Mouse (Mus musculus): ENCODE measurements at regions not wholly inside any gene's neighbourhood (a gene's known extent, or its start where the extent isn't known, plus 50 kb on each side); places are given as distances from the start of the nearest gene placed in this dataset.

DNA sequence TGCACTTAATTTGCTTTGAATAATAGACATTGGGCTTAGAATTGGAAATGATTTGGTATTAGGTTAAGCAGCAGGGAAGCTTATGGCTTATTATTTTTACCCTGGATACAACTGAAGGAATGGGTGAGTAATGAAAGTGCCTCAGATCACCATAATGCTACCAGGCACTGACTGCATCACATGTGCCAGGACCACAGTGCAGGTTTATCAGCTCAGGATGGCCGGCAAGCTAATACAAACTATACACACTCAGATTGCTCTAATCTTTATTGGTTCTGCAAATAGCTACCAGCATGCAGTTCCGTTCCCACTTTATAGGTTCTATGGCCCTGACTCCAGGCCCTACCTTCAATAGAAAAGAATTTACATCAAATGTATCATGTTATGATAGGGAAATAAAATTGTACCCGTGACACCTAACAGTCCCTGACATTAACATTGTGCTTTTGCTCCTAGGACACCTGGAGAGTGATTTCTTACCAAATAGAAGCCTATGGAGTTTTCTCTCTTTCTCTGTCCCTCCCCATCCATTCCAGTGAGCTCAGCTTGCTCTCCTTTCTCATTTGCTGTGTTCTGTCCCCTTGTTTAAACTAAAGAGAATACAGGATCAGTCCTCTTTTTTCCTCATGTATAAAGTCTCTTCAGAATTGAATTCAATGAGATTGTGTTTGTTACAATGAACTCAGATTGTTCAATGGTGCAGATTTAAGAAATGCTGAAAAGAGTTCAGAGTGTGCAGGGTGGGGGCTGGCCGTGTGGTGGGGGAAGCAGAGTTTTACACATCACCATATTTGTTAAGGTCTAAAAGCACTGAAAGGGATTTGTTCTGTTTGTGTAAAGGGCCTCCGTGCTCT is 121.3 kb upstream of the BC052040 start:
- TF ChIP-seq CTCF (IDR thresholded peaks at IDR 0.05; ENCODE audit: control insufficient read depth, insufficient read depth, insufficient replicate concordance, low read depth, low read length) = no peak
- no peak for TF ChIP-seq POLR2A (IDR thresholded peaks at IDR 0.05; ENCODE audit: control insufficient read depth, low read depth, low read length)

Measured in testis, adult 2 months (tissue).